Mouse (Mus musculus) A20 (cell line): ENCODE results near the gene Armc9.

Experiments used
- DNase-seq: peaks from one replicate; pipeline ENCODE4 v3.0.0-alpha.2; 2011; ENCODE audit warnings: low read depth, low spot score

The Armc9 gene

DNA sequence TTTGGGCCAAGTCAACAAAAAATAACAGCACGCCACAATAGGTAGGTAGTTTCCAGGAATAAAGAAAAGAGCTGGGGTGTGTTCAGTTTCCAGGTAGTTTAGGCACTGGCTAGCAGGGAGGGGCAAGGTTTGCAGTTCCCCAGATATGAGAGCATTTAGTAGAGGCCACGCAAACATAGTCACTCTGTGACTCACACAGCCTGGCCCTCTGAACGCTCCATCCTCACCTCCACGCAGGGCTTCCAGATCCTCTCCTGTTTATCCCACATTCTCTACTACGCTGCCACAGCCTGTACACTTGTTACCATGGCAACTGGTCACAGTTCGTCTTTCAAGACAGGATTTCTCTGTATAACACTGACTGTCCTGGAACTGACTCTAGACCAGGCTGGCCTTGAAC lies 70.6 kb downstream of the Armc9 start:
- DNase-seq = no peak

DNA sequence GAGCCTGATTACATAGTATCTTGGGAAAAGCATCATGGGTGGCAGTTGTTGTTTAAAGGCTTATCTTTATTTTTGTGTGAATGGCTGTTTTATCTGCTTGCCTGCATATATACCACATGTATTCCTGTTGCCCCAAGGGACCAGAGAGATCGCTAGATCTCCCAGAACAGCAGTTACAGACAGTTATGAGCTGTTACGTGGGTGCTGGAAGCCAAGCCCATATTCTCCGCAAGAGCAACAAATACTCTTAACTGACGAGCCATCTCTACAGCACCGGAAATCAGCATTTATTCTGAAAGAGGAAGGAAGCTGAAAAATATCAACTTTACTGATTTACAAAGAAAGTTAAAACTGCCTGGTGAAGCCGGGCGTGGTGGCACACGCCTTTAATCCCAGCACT lies 74.1 kb downstream of the Armc9 start:
- peak; percentile 82 for DNase-seq

DNA sequence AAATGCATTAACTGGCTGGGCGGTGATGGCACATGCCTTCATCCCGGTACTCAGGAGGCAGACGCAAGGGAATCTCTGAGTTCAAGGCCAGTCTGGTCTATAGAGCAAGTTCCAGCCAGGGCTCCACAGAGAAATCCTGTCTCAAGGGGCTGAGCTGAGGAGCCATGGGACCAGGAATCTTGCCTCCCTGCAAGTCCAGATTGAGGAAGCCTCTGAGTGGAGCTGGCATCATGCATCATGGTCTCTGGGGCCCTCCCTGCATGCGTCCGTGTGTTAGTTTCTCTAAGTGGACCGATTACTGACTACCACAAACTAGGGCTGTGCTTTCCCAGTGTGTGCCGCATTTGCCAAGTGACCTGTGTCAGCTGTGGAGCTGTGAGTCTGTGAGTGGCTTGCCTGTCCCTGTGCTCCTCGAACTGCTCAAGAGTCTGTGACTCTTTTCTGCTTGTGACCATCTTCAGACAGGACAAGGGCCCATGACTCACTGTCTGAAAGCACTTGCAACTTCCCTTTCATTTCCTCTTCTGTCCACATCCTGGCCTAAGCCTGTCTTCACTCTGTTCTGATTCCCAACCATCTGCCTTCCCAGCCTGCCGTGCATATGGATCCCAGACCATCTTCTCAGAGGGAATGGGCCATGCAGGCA lies 74.7 kb downstream of the Armc9 start:
- DNase-seq = peak; percentile 69

DNA sequence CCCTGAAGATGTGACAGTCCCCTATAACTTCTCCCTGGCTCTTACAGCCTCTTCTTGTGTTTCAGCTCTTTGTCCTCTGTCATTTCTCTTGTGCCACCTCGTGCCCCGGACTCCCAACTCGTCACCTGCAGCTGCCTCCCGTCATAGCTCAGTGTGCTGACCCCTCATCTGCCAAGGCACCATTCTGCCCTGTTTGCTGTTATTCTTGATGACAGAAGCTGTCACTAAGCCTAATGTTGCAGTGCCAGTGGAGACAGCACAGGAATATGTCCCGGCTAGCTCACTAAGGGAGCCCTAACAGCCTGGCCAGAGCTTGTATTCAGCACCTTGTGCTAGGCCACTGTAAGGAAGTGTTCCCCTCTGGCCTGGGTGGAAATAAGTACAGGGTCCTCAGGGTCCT lies 78.1 kb downstream of the Armc9 start:
- DNase-seq = no peak

DNA sequence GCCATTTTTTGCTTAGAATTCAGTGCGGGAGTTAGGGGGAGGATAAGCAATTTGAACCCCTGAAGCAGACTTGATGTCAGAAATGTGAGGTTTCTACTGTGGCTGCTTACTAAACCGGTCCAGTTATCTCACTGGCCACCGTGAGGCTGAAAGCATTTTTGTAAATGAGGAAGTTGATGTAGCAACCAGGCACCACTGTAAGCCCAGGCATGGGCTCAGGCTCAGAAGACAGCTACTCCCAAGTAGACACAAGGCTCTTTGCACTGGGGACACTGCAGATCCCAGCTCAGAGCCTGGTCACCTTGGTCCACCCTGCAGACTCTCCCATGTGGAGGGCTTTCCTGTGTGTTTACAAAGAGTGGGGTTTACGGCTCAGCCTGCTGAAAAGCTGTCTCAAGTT lies 79.2 kb downstream of the Armc9 start:
- DNase-seq = peak; percentile 72

DNA sequence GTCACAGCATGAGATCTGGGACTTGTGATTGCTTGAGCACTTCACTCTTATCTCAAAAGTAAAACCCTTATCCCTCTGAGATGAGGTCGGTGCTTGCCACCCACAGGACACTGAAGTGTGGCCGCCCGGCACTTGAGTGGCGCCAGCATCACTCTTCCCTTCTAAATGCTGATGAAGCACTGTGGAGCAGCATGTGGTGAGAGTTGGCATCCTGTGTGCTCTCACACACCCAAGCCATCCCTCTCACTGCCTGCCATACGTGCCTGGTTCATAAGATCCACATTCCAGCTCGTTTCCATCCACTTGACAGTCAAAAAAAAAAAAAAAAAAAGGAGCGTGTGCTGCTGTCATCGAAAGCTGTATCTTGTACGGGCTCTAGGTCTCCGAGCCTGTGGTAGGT lies 80.5 kb downstream of the Armc9 start:
- no peak for DNase-seq

DNA sequence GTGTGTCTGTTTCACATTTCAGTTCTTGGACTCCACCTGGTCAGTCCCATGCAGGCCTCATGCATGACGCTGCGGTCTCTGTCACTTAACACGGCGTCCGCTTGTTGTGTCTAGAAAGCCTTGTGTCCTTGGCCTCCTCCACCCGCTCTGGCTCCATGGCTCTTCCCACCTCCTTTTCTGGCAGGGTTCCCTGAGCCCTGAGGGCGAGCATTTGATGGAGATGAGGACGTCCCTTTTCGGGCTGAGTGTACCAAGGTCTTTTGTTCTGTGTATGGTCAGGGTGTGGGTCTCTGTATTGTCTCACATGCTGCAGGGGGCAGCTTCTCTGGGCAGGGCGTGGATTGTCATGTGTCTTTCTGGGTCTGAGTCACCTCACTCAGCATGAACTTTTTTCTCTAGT lies 81.9 kb downstream of the Armc9 start:
- DNase-seq = no peak

DNA sequence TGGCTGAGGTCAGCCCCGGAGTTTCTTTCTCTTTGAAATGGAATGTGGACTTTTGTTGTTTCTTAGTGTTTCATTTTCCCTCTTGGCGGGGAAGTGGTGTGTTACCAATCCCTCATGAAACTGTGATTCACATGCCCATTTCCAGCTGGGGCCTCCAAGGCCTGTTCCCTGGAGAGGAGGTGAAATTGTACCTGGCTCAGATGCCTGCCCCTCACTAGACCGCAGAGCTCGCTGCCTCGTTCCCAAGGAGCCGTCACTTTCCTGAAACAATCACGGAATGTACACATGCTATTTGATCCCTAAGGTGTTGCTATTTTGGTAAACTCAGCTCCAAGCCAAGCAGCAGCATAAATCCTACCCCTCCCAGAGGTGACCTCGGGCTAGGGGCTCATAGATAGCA lies 84.4 kb downstream of the Armc9 start:
- DNase-seq = no peak

DNA sequence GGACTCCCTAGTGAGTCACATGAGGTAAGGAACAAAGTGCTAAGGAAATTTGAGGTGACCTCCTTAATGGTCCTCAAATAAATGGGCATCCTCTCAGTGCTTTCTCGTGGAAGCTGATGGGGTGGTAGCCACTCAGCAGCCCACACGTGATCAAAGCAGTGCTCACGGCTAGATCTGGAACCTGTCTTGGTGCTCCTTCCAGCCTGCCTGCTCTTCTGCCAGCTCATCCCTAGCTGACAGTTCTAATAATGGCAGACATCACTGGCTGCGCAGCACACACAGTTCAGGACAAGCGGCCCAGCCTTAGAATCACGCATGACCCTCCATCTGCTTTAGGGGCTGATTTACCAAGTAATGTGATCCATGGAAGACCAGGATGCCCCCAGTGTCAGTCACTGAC lies 85.3 kb downstream of the Armc9 start:
- no peak for DNase-seq

DNA sequence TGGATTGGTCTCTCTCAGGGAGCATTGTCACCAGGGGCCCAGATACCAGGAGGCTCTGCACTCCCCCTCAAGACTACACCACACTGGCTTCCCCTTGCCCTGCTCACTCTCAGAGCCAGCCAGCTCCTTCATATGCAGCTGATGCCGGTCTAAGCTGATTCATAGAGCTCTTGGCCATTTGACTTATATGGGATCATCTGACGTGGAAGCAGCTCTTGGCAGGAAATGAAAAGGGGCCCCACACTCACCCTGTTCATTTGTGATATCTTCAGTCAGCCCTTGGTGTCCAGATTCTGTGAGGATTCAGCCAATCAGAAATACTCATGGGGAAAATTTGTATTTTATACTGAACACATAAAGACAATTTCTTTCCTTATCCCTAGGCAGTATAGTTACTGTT lies 86.4 kb downstream of the Armc9 start:
- DNase-seq = no peak

DNA sequence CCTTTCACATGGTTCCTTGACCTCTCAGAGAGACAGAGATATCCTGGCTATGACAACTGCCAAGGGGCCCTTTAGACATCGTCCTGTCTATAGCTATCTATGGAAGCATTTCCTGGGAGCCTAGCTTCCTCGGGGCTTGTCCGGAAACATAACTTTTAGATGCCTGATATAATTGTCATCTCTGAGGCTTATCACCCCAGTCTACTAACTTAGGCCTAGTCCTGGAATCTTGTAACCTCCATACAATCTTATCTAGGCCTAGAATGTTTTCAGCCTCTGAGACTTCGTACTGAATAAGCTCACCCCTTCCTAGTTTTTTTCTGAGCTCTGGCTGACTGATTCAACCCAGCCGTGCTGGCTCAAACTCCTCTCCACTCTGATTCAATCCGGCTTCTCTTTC lies 88.9 kb downstream of the Armc9 start:
- no peak for DNase-seq

DNA sequence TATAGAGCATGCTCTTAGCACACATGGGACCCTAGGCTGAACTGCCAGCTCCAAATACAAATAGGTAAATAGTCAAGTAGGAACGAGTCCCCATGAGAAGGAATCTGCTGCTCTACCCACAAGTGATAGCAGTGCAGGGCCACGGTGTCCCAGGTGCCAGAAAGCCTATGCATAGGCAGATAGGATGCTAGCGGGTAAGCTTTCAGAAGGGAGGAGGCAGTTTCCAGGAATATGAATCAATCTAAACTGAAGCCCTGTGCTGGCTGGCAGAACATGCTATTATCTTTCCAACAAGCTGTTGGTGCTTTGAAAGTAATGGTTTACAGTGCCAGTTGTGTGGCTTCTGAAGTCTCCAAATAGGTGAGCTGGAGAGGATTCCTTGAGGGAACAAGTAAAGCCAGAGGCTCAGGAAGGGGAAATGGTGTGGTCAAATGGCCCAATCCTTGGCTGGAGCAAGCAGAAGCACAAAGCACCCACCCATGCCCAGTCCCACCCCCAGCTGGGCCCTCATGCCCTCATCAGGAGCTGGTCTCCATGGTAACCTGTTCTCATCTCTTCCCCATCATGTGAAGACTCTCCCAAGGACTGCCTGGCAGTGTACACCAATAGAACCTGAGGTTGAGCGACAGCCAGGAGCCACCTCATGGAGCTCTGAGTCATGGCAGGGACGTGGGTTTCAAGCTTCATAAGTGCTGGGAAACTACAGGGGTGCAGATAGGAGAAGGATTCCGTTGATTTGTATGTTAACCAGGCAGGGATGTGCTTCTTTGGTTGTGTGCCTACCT lies 90.9 kb downstream of the Armc9 start:
- no peak for DNase-seq

DNA sequence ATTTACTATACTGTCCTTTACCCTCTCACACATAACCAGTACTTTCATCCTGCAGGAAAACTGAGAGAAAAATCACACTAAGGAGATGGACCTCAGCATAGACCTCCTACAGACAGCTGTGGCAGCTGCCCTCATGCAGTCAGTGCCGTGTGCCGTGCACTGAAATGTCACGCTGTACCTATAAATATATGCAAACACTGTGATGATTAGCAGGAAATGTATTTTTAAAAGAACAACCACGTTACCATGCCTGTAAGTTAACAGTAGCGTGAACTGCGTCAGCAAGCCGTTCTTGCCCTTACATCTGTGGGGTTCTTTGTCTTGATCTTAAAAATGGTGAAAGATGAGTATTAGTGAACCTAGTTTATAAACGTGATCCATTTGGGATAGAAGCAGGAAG lies 98.8 kb downstream of the Armc9 start:
- DNase-seq = peak; percentile 39

DNA sequence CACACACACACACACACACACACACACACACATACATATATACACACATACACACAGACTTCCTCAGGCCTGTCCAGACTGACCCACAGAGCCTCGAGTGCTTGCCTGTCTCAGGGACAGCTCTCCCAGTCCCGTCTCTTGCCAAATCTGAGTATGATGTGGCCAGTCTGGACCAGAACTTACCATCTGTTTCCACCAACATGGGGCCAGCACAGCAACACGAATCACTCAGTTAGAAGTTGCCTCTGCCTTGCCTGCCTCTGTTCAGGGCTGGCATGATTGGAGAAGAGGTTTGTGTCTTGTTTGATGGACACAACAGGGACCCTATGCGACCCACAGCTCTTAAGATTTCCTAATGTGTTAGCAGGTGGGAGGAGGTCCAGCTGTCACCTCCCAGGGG lies 101.7 kb downstream of the Armc9 start:
- no peak for DNase-seq

DNA sequence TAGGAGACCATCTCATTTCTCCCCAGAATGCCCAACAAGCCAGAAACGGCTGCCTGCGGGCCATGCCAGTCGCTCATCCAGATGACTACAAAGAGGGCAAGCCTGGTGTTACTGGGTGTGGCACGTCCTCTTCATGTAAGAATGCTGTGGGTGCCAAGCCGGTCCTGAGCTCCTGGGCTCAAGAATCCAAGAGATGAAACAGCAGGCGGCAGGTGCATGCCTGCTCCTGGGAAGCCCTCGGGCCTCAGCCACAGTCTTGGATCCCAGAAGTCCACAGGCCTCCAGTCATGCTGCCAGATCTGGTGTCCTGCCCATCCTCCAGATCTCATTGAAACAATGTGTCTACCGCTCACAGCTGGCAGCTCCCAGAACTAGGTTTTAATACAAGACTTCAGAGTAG lies 102.6 kb downstream of the Armc9 start:
- no peak for DNase-seq

DNA sequence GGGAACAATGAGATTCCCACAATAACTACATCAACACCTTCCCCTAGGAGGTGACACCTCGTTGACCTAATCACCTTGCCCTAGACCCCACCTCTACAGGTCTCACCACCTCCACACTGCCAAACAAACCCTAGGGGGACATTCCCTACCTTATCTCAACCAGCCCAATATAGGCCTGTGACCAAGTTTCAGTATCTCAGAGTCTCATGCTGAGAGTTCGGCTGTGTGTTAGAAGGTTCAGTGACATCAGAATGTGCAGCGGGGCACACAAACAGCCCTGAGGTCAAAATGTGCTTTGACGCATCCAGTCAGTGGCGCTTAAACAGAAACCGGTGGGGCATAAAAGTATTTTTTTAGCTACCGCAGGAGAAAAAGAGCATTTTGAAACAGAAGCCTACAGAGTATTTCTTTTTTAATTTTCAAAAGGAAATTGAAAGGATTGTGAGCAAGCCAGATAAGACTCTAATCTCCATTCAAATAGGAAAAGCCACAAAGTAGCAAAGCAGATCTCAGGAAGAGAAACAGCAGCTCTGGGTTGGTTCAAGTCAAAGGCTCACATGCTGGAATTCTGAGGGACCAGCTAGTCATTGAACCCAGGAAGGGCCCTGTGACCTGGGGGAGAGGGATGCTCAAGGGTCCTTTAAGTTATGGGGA lies 103.7 kb downstream of the Armc9 start:
- DNase-seq = peak; percentile 32

DNA sequence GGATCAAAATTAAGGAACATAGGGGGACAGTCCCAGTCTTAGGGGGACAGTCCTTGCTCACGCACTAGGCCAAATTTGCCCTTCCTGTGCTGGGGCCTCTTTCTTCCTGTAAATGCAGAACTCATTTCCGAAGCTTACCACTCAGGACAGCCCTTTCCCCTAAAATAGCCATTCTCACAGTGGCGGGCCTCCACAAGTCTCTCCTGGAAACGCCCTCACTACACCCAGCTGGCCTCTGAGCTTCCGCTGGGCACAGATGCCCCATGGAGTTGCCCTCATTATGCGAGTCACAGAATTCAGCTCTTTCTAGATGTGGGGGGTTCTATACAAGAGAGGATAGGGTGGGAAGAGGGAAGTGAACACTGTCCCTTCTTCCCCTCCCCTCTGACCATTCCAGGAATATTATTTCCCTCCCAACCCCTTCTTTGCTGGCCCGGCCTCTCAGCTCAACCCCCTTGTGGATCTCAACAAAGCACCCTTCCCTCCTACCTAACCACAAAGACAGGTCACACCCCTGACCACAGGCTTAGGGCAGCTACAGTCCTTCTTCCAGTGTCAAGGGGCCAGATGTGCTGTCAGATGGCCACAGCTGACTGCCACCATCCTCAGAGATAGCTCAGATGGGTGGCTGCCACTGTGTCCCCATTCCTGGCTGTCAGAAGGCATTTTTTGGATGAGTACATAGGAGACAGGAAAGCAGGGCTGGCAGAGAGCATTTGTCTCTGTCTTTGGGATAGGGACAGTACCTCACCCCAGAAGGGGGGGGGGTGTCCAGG lies 109.2 kb downstream of the Armc9 start:
- no peak for DNase-seq

DNA sequence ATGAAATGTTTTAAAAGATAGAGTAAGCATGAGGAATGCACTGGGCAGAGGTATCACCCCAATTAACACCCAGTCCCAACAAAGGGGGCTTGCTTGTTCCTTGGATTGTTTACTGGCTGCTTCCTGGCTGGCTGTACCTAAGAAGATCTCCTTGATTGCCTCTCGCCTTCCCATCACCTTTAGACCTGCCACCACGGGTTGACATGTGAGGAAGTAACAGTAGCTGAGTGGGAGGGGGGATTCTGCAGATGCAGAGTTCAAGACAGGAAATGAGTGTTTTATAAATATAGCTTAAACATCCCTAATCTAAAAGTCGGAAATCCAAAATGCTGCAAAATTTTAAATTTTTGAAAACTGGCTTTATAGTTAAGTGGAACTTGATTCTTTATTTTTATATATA lies 110.5 kb downstream of the Armc9 start:
- peak; percentile 41 for DNase-seq

DNA sequence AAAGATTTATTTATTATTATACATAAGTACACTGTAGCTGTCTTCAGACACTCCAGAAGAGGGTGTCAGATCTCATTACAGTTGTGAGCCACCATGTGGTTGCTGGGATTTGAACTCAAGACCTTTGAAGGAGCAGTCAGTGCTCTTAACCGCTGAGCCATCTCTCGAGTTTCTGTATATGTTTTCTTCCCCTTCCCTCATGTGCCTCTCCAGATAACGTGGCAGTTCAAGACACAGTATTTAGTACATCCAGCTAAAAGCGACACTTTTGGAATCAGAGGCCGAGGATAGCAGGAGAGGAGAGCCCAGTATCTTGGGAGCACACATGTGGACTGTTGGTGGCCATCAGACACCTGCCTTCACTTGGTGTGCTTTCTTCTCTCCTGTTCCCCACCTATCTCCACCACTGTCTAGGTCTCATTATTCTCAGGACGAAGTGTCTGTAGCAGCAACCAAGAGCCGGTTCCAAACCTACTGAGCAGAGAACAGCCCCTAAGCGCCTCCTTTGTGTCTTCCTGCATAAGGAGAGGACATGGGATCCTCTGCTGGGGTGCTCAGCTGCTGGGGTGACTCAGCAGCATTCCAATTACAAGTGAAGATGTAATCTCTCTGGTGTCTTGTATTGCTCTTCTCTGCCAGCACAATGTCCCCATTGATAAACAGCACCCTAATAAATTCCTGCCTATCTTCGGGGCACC lies 114.1 kb downstream of the Armc9 start:
- DNase-seq = no peak

DNA sequence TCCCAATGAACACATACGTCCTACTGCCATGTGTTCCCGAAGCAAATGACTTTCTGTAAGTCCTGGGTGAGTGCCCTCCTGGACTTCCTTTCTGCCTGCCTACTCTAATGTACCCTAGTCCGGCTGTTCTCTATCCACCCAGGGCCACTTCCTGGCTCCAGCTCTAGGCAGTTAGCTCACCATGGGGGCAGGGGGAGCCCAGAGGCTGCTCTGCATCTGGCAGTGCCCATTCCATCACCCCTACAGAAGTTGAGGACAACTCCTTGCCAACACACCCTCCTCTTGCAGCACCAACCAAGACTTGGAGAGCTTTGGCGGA lies 114.6 kb downstream of the Armc9 start:
- no peak for DNase-seq

DNA sequence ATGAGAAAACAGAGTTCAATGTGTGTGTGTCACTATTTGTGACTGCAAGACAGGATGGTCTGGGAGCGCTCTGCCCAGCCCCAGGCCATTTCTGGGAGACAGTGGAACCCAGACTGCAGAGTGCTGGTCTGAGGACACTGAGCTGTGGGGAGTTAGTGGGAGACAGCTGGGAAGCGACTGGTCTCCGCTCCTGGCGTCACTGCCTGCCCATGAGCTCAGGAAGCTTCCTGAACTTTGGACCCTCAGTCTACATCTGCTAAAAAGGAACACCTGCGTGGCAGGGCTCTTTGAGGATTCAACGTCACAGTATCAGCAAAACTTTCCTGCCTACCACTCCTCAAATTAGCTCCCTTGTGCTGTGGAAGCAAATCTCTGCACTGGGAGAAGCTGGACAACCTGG lies 117.1 kb downstream of the Armc9 start:
- no peak for DNase-seq

DNA sequence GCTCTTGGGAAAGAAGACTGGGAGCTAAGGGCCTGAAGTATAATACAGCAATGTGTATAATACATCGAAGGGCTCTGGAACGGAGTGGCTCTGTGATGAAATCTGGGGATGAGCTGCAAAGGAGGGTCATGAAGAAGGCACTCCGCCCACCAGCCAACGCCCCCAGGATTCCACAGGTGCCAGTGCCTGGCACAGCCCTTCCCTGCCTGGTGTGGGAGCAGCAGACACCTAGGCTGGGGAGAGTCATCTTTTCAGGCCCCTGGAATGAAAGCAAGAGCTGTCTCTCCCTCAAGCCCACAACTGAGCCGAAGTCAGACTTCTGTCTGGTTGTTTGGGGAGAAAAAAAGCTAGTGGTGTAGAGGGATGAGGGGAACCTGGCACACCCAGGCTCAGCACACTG lies 122.5 kb downstream of the Armc9 start:
- no peak for DNase-seq
